Mouse (Mus musculus): Measurements from ENCODE around the gene Pgbd5.

GRCm38 (mm10) chr8:124415002-124415401 lies 24.5 kb downstream of the Pgbd5 start:
- TF ChIP-seq MAX (IDR thresholded peaks at IDR 0.05; ENCODE audit: low read depth) = no peak
- TF ChIP-seq POLR2A (IDR thresholded peaks at IDR 0.05; ENCODE audit: insufficient read length, low read depth) = no peak
- no peak for TF ChIP-seq USF1 (IDR thresholded peaks at IDR 0.05; ENCODE audit: low read depth)
- TF ChIP-seq CEBPB (IDR thresholded peaks at IDR 0.05; ENCODE audit: insufficient read depth, poor library complexity, severe bottlenecking) = no peak
- TF ChIP-seq POLR2AphosphoS2 (IDR thresholded peaks at IDR 0.05; ENCODE audit: insufficient read length, low read depth) = no peak
- TF ChIP-seq MYOD1 (IDR thresholded peaks at IDR 0.05; ENCODE audit: control insufficient read depth in 1 of 3, insufficient read length in 2 of 3, low read depth in 2 of 3) = no peak
- TF ChIP-seq TCF12 (IDR thresholded peaks at IDR 0.05; ENCODE audit: insufficient read depth, poor library complexity, severe bottlenecking) = no peak
- no peak for TF ChIP-seq E2F4 (IDR thresholded peaks at IDR 0.05; ENCODE audit: insufficient read depth)
- TF ChIP-seq SRF (IDR thresholded peaks at IDR 0.05; ENCODE audit: control insufficient read depth, insufficient read length, low read depth) = no peak

Data from myocyte (in vitro differentiated cells).